Mouse (Mus musculus) cerebellum, adult 9-10 months (tissue): ENCODE measurements at regions not wholly inside any gene's neighbourhood (a gene's known extent, or its start where the extent isn't known, plus 50 kb on each side); places are given as distances from the start of the nearest gene placed in this dataset.

ENCODE experiments used
- DNase-seq: peaks from one replicate; pipeline ENCODE4 v3.0.0; 2022

GRCm38 (mm10) chr5:141054991-141055390, 54.6 kb upstream of the Card11 start:
- peak; percentile 75 for DNase-seq

DNA sequence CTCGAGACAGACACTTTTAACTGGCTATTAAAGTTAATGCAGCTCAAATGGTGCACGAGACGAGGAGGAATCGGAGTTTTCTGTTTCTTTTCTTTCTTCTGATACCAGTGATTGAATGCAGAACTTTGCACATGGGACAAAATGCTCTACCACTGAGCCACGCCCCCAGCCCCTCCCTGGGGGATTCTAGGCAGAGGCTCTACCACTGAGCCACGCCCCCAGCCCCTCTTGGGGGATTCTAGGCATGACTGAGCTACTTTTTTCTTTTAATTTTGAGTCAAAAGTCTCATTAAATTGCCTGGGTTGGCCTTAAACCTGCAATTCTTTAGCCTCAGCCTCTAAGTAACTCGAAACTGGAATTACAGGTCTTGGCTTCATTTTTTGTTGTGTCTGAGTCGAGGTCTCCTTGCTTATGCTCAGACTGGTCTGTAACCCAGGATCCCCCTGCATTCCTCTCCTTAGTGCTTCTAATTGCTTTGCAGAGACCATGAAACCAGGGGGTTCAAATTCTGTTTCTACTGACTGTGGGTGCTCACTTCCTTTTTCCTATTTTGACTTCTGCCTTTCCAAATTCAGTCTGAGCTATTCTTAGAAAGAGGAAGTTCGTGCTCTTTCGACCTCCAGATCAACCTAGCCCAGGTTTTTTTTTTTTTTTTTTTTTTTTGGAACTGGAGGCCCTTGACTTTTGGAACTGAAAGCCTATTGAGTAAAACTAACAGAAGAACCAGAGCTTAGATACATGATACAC, 55.4 kb upstream of the Card11 start:
- DNase-seq = no peak

DNA sequence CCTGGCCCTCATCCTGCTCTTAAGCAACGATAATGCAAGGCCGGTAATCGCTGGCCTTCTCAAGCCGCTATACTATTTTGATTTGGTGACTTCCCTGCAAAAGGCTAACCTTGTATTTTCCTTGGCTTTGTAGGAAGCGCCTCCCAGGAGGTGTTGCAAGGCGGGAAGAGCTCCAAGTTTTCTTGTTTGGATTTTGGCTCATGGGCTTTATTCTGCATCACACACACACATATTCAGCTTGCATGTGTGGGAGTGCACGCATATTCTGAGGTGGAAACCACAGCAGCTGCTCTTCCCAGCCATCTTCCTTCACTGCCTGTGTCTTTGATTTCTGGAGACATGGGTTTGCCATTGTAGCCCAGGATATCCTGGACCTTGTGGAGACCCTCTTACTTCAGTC, 57.8 kb upstream of the Card11 start:
- DNase-seq = no peak

- DNase-seq = no peak
Measured at GRCm38 (mm10) chr5:141058863-141059262, 58.5 kb upstream of the Card11 start.

DNA sequence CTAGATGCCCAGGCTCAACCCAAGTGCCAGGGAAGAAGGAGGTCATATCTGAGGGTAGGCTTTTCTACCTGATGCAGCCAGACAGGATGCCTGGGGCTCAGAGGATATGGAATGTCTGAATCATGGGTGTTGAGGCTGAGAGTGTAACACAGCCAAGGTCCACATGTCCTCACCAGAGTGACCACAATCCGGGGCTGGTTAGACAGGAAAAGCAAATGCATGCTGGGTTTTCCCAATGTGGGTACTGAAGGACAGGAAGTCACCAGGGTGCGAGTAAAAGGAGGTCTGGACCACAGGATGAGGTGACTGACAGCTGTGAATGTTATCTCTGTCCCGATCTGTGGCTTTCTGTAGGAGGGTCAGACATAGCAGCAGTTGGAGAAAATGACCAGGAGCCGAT, 61.8 kb upstream of the Card11 start:
- no peak for DNase-seq

DNA sequence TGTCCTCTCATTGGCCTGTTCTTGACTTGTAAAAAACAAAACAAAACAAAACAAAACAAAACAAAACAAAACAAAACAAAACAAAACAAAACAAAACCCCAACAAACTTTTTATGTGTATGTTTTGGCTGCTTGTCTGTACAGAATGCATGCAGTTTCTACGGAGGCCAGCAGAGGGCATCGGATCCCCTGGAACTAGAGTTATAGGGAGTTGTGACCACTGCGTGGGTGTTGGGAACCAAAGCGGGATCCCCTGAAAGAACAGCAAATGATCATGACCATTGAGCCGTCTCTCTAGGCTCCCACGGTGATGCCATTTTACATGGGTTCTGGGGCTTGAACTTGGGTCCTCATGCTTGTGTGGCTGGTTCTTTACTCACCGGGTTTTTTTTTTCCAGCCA, 67.2 kb upstream of the Card11 start:
- no peak for DNase-seq

DNA sequence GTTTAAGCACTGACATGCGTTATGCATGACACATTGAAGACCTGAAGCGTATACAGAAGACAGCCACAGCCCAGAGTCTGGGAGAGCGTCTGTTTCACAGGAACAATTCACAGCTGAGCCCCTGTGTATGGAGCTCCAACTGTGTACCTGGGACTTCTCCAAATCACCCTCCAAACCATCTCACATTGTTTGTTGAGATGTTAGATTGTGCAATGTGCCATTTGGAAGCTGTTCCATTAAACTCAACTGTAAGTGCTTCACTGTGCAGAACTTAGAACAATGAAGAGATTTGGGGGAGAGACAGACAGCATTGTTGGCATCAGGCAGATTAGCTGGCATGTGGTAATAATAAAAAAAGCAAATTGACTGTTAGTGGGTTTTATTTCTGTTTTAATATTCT, 74.1 kb upstream of the Card11 start:
- DNase-seq = no peak

DNA sequence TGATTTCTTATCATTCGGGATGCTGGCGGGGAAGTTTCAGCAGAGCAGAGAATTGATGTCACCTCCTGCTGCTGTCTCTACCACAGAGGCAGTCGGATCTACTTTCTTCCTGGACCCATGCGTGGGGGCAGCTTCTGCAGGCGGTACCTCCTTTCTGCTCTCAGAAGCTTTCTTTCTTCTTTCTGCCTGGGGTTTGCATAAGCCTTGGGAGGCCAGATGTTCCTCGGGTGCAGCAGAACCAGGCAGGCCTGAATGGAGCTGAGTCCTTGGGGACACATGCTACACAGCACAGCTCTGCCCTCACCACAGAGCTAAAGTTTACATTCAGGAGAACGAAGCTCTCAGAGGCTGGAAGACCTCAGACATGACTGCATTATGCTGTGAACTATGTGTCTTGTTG, 75.8 kb upstream of the Card11 start:
- no peak for DNase-seq

GRCm38 (mm10) chr5:141076942-141077341, 76.6 kb upstream of the Card11 start:
- DNase-seq = no peak

GRCm38 (mm10) chr5:141080896-141081295, 80.5 kb upstream of the Card11 start:
- DNase-seq = no peak

GRCm38 (mm10) chr5:141084056-141084730, 83.8 kb upstream of the Card11 start:
- DNase-seq = no peak

DNA sequence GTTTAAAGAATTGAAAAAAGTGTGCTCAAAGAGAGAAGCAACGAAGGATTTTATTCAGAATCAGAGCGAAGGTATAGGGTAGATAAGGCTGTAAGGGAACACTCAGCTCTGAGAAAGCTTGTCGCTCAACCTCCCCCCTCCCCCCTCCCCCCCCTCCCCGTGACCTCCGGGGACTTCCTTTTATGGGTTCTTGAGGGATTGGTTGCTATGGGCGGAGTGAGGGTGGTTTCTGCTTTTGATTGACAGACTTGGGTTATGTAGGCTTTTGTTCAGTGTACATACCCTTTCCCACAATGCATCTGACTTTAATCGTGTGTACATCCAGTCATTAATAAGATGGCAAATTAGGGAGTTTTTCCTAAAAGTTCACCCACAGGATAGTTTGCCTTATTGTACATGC, 84.4 kb upstream of the Card11 start:
- DNase-seq = no peak

DNA sequence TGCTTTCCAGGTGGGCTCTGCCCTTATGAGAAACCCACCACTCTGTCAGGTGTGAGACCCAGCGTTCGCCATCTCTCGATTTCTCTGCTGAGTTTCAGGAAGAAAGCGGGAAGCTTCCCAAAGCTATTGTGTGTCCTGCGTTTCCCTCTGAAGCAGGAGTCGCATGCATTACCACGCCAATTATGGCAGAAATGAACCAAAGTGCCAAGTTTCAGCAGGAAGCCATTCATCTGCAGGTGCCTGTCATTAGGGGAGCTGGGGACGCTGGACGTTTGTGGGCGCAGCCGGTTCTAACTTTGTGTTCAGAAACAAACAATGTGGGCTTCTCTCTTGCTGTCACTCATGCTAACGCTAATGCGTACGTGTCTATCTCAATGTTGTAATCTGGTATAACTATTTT, 91.3 kb upstream of the Card11 start:
- DNase-seq = no peak

GRCm38 (mm10) chr5:141093641-141094040, 93.3 kb upstream of the Card11 start:
- peak; percentile 21 for DNase-seq

DNA sequence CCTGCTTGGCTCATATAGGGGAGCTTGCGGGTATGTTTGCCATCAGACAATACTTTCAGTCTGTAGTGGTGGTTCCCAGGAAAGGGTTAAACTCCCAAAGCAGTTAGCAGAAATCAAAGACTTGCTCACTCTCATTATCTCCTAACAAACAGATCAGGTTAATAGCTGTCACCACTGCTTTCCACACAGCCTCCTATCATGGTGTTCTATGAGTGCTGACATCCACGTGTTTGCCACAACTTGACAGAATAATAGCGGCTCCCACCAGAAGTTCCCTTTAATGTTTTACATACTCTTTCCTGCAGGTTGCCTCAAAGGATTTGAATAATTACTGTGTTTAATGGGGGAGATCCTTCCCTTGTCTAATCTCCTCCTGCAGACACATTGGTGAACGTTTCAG, 97.5 kb upstream of the Card11 start:
- no peak for DNase-seq

- no peak for DNase-seq
Measured at GRCm38 (mm10) chr5:141111666-141112065, 111.3 kb upstream of the Card11 start.

DNA sequence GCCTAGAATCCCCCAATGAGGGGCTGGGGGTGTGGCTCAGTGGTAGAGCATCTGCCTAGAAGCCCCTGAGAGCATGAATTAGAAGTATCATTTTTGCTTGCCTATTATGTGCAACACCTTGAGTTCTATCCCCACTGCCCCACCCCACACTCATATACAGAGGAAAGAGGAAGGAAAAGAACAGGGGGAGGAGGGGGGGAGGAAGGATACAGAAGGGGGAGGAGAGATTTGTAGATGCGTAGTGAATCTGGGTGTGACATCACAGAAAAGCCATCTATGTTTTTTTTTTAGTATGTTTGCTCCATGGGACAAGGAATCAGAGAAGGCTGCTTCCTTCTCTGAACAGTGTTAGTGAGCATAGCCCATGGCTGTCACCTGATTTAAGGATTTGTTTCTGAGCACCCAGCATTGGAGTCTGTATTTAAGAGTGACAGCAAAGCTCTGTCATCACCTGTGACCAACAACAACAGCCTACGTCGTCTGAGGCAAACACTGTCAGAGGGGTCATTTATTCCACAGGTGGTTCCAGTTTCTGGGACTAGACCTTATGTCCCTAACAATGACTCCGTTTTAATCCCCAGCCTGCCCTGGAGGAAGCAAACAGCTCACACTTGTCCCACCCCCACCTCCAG, 115.0 kb upstream of the Card11 start:
- DNase-seq = no peak

- DNase-seq = peak; percentile 20
Measured at GRCm38 (mm10) chr5:141115963-141116362, 115.6 kb upstream of the Card11 start.

- no peak for DNase-seq
Measured at GRCm38 (mm10) chr5:141125870-141126269, 115.4 kb upstream of the Sdk1 start.

DNA sequence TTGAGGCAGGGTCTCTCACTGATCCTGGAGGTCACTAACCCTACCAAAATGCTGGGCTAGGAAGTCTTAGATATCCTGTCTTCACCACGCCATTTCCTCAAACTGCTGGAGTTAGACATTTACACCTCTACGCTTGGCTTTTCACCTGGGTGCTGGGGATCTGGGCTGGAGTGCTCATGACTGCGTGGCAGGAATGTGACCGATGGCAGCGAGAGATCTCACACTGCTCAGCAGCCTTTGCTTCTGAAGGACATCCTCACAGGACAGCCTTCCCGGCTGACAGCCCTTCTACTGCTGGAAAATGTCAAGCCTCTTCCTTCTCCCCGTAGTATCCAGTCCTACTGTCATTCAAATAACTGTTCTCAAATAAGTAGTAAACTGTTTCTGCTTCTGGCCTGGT, 114.8 kb upstream of the Sdk1 start:
- no peak for DNase-seq

- DNase-seq = no peak
Measured at GRCm38 (mm10) chr5:141131036-141131435, 110.3 kb upstream of the Sdk1 start.

DNA sequence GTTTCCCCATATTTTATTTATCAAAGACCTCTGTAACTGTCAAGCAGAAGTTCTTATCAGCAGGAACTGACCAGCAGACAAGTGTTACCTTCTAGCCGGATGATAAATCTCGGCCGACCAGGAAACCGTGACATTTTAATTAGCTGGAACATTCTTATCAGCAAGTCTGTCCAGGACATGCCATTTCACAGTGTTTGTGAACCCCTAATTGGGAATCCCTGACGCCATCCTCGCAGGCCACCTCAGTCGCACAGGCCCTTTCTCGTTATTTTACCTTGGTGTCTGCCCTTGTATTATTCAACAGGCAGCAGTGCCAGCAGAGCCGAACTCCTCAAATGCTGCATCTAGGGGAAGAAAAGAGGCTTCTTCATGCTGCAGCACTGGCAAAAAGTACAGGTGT, 109.4 kb upstream of the Sdk1 start:
- DNase-seq = no peak

- no peak for DNase-seq
Measured at GRCm38 (mm10) chr5:141136239-141136638, 105.1 kb upstream of the Sdk1 start.

DNA sequence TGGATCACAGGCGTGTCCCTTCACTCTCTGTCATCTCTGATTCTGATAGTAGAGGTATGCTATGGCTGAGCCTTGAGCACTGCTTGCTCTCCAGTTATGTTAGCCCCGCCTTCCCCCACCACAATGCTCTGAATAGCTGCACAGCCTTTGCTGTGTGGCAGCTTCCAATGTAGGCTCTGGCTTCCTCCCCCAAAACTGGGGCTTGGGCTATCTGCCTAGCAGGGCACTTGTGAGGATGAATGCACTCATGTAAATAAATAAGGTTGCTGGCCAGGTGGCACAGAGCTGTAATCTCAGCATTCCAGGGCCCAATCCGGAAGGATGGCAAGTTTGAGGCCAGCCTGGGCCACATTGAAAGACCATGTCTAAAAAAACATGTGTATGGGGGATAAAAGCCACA, 103.6 kb upstream of the Sdk1 start:
- no peak for DNase-seq
